Mouse (Mus musculus): ENCODE measurements around the gene Tspan17.

- TF ChIP-seq CTCF (IDR thresholded peaks at IDR 0.05; ENCODE audit: borderline replicate concordance, extremely low read depth, insufficient read depth, insufficient read length): no peak
- no peak for TF ChIP-seq POLR2A (IDR thresholded peaks at IDR 0.05; ENCODE audit: borderline replicate concordance, extremely low read depth, insufficient read depth, insufficient read length, poor library complexity, severe bottlenecking)
These were observed 602 bp downstream of the Tspan17 start for GRCm38 (mm10) chr13:54789561-54790397.
